Mouse (Mus musculus) limb, embryonic 11.5 days (tissue): ENCODE measurements around the gene Gstp3. TPM values are rescaled to one million over a fixed set of nuclear protein-coding genes. Genes with fewer than 3 reads are reported as not detected.
"Not testable (repeated sequence)": the region's sequence is repeated elsewhere in the genome, so short reads cannot be mapped to it uniquely, and the experiment has no call there.

Source experiments
- ATAC-seq: fragments of 200-750 bp; cut with Nextera tagmentation; 2 replicates; pipeline ENCODE4 v1.8.0; 2017; ENCODE audit warnings: low read depth; ENCODE audit not compliant: insufficient number of reproducible peaks, low FRiP score, low TSS enrichment
- DNase-seq: peaks from one replicate; pipeline ENCODE4 v3.0.0-alpha.2; 2015; ENCODE audit warnings: low spot score
- H3K27ac ChIP-seq: fragments of 300-500 bp; sonication (generic); replicated peaks from 2 replicates; pipeline ENCODE4 v1.5.1; 2014; ENCODE audit warnings: low read depth, mild to moderate bottlenecking, low read length
- H3K27me3 ChIP-seq: fragments of 300-500 bp; sonication (generic); 2 replicates; pipeline ENCODE4 v1.6.1; 2014; ENCODE audit warnings: mild to moderate bottlenecking, low read length, mixed read lengths; ENCODE audit not compliant: control insufficient read depth, insufficient read depth
- H3K36me3 ChIP-seq: fragments of 300-500 bp; sonication (generic); 2 replicates; pipeline ENCODE4 v1.6.1; 2014; ENCODE audit warnings: mild to moderate bottlenecking, low read length, moderate library complexity, mixed read lengths; ENCODE audit not compliant: control insufficient read depth, insufficient read depth
- H3K4me1 ChIP-seq: fragments of 300-500 bp; sonication (generic); 2 replicates; pipeline ENCODE4 v1.6.1; 2014; ENCODE audit warnings: low read length, mixed read lengths; ENCODE audit not compliant: control insufficient read depth, insufficient read depth
- H3K4me2 ChIP-seq: fragments of 300-500 bp; sonication (generic); 2 replicates; pipeline ENCODE4 v1.6.1; 2014; ENCODE audit warnings: low read depth, mild to moderate bottlenecking, moderate library complexity; ENCODE audit not compliant: severe bottlenecking
- H3K4me3 ChIP-seq: fragments of 300-500 bp; sonication (generic); 2 replicates; pipeline ENCODE4 v1.5.1; 2014; ENCODE audit warnings: low read depth, low read length
- H3K9ac ChIP-seq: fragments of 300-500 bp; sonication (generic); 2 replicates; pipeline ENCODE4 v1.6.1; 2014; ENCODE audit warnings: mild to moderate bottlenecking, low read length
- H3K9me3 ChIP-seq: fragments of 300-500 bp; sonication (generic); 2 replicates; pipeline ENCODE4 v1.6.1; 2016; ENCODE audit warnings: low read length; ENCODE audit not compliant: control insufficient read depth
- WGBS: fragments of 180-500 bp; shearing (Covaris S2); extraction: QIAGEN DNeasy Blood & Tissue Kit; methylation state at CpG from one replicate; pipeline ENCODE4 v1.1.7; 2014; 5-methylcytosine and 5-hydroxymethylcytosine counted together
- polyA plus RNA-seq: library from polyadenylated mRNA; unstranded; fragments of >200 nt; fragmentation: Nextera tagmentation; extraction: Ambion mirVana; gene quantifications from 2 replicates; pipeline ENCODE4 v1.2.1, GENCODE M21; 2014

Gene Gstp3
- polyA plus RNA-seq, 1 experiment from 2014 or later, result 0.23 TPM

DNA sequence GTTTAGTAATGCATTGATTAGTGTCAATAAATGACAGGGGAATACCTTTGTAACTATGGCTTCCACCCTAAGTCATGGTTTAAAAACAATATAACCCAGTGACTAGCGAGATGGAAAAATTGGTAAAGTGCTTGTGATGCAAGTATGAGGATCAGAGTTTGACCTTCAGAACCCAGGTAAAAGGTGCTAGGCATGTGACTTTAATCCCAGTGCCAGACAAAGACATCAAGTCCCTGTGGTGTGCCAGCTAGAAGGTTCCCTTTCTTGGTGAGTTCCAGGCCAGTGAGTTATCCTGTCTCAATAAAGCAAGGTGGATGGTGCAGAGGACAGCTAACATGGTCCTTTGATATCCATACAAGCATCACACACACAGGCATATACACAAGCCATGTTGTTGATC lies 16.2 kb upstream of the Gstp3 start:
- Histone ChIP-seq H3K4me3 (no peak overlapping the region), H3K4me2 (no peak overlapping the region), H3K4me1 (no peaks in the 10 kb centered on the region; the same call in 1 of the 2 replicates), H3K9me3 (no peaks in the 10 kb centered on the region), H3K9ac (no peak overlapping the region), H3K27me3 (no peaks in the 10 kb centered on the region), H3K27ac (no peak overlapping the region), H3K36me3 (no peaks in the 10 kb centered on the region)
- DNase-seq, result no peak
- ATAC-seq, result no peak
- 88% methylated on average over 1 of the region's 1 CpGs for WGBS

DNA sequence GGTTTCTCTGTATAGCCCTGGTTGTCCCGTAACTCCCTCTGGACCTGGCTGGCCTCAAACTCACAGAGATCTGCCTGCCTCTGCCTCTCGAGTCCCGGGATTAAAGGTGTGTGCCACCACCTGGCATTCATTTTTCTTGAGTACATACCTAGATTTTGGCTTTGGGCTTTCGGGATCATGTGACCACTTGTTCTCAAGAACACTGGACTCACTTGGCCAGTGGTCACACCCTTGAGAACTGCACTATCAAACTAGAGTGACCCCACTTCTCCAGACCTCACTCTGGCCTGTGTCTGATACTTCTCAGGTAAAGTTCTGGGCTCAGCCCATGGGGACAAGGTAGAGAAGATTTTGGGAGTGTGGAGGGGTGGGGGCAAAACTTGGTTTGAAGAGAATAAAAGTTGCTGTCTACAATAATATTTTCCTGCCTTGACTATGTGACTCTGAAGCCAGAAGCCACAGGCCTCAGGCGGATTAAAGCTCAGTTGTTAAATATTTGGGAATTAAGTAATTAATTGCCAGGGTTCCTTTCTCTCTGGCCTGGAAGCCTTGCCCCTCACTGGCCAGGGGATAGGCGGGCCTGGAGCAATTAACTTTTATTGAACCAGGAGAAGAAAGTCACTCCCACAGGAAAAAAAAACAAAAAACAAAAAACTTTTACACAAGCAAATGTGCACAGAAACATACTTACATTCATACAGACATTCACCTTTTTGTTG lies 13.5 kb upstream of the Gstp3 start:
- ATAC-seq (no peak), DNase-seq (no peak)
- no peaks in the 10 kb centered on the region for H3K36me3 ChIP-seq
- no peak overlapping the region for H3K4me2 ChIP-seq
- H3K4me1 ChIP-seq, result no peaks in the 10 kb centered on the region; the same call in 1 of the 2 replicates
- H3K9me3 ChIP-seq, result no peaks in the 10 kb centered on the region
- no peak overlapping the region for H3K27ac ChIP-seq
- no peak overlapping the region for H3K4me3 ChIP-seq
- no peak overlapping the region for H3K9ac ChIP-seq
- H3K27me3 ChIP-seq, result no peaks in the 10 kb centered on the region
- 64% methylated on average over 6 of the region's 6 CpGs for WGBS

DNA sequence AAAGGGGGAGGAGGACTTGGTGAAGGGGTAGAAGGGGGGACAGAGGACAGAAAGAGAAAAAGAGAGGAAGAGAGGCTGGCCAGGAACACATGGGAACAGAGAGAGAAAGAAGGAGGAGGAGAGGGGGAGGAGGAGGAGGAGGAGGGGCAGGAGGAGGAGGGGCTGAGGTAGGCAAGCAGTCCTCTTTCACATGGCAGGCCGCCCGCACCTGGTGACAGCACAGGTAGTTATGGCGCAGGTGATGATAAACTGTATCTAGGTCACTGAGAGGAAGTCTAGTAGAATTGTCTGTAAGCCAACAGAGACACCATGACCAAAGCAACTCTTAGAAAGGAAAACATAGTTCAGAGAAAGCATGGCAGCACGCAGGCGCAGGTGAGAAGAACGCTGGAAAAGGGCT lies 12.0 kb upstream of the Gstp3 start:
- Histone ChIP-seq H3K27me3 (no peaks in the 10 kb centered on the region), H3K9me3 (no peaks in the 10 kb centered on the region), H3K27ac (no peak overlapping the region), H3K36me3 (no peaks in the 10 kb centered on the region), H3K9ac (no peak overlapping the region), H3K4me1 (no peaks in the 10 kb centered on the region; the same call in 1 of the 2 replicates), H3K4me3 (no peak overlapping the region), H3K4me2 (no peak overlapping the region)
- WGBS, result 92% methylated on average over 6 of the region's 6 CpGs
- ATAC-seq (no peak), DNase-seq (no peak)

DNA sequence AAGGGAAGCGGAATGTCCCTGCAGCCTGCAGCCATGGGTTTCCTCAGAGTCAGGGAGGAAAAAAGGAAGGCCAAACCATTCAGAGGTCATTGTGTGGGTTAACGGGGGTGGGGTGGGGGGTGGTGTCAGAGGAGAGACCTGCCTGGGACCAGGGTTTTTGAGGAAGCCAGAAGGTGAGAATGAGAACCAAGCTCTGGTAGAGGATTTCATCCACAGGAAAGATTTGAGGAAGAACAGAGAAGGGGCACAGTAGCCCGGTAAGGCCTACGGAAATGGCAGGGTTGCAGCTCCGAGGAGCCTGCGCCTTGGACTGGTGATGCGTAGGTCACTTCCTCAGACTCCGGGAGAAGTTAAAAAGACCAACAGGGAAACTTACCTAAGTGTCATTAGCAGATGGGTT lies 11.4 kb upstream of the Gstp3 start:
- no peaks in the 10 kb centered on the region for H3K27me3 ChIP-seq
- no peaks in the 10 kb centered on the region; the same call in 1 of the 2 replicates for H3K4me1 ChIP-seq
- 82% methylated on average over 8 of the region's 8 CpGs for WGBS
- H3K36me3 ChIP-seq, result no peaks in the 10 kb centered on the region
- no peak overlapping the region for H3K4me2 ChIP-seq
- no peaks in the 10 kb centered on the region for H3K9me3 ChIP-seq
- no peak overlapping the region for H3K4me3 ChIP-seq
- H3K27ac ChIP-seq, result no peak overlapping the region
- DNase-seq, result no peak
- H3K9ac ChIP-seq, result no peak overlapping the region
- ATAC-seq, result no peak

DNA sequence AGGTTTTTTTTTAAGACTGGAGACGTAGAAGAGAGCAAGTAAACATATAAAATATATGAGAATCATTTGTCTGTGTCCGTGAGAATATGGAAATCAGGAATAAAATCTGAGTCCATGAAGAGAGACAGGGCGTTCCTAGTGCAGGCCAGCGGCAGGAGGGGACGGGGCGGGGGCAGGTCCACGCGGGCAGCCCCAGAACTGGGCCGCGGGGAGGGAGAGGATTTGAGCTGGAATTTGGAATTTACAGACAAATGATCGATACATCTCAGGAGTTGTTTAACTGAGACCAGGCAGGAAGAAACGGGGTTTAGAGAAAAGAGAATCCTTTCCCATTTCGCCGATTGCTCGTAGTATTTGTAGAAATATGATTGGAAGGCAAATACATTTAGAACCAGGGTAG lies 10.9 kb upstream of the Gstp3 start:
- H3K9me3 ChIP-seq, result no peaks in the 10 kb centered on the region
- no peak overlapping the region for H3K9ac ChIP-seq
- no peak for DNase-seq
- no peaks in the 10 kb centered on the region; the same call in 1 of the 2 replicates for H3K4me1 ChIP-seq
- no peak overlapping the region for H3K4me3 ChIP-seq
- H3K27me3 ChIP-seq, result no peaks in the 10 kb centered on the region
- 80% methylated on average over 15 of the region's 15 CpGs for WGBS
- H3K4me2 ChIP-seq, result no peak overlapping the region
- no peak for ATAC-seq
- H3K27ac ChIP-seq, result no peak overlapping the region
- H3K36me3 ChIP-seq, result no peaks in the 10 kb centered on the region

DNA sequence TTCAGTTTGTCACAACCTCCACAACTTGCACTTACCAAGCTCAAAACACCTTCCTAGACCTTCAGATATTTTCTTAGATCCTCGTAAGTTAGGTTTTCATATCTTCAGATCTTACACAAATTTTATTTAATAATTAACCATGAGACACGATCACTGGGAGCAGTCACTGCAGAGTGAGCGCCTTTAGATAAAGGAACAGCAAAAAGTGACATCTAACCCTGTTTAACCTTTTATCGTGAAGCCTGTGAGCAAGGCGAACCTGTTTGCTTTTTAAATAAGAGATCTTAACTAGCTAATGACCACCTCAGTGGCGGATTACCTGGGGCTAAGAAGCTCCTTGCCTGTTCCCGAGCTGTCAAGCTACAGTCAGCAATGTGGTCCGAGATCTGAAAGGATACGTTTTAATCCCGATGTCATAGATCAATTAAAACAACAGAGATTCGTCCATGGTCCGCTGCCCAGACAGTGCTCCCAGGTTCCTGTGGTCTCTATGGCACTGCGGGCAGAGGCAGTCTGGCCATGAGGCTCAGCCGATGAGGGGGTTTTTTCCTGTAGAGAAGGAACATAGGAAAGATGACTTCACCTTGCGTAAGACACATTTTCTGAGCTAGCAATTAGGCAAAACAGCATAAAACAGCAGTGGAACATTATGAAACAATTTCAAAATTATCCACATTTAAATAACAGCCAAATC lies 9.5 kb upstream of the Gstp3 start:
- Histone ChIP-seq H3K4me1 (no peaks in the 10 kb centered on the region; the same call in 1 of the 2 replicates), H3K9ac (no peak overlapping the region), H3K36me3 (no peaks in the 10 kb centered on the region), H3K27me3 (no peaks in the 10 kb centered on the region), H3K4me3 (no peak overlapping the region), H3K4me2 (no peak overlapping the region), H3K27ac (no peak overlapping the region), H3K9me3 (no peaks in the 10 kb centered on the region)
- no peak for ATAC-seq
- WGBS, result 78% methylated on average over 15 of the region's 15 CpGs
- DNase-seq, result no peak

DNA sequence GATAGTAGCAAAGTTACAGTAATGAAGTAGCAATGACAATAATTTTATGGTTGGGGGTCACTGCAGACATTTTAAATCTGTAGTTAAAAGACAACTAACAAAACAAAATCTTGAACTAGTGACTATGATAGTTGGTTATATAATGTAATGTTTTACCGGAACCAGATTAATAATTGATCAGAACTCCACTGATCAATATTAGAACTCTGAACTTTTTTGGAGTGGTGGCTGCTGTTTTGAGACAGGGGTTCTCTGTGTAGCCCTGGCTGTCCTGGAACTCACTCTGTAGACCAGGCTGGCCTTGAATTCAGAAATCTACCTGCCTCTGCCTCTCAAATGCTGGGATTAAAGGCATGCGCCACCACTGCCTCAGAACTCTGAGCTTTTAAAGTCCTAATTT lies 8.9 kb upstream of the Gstp3 start:
- not testable (repeated sequence) for ATAC-seq, DNase-seq

DNA sequence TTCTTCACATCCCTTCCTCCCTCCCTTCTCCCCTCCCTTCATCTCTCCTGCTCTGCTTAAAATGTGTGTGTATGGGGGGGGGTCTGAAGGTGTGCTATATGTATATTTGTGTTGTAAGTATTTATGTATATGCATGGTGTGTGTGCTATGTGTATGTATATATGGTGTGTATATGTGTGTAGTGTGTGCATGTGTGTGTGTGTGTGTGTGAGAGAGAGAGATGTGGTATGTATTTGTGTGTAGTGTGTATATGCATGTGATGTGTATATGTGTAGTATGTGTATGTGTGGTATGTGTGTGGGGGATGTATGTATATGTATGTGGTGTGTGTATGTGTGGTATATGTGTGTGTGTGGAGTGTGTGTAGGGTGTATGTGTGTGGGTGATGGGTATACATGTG lies 7.5 kb upstream of the Gstp3 start:
- H3K36me3 ChIP-seq, result no peaks in the 10 kb centered on the region
- no peaks in the 10 kb centered on the region for H3K9me3 ChIP-seq
- H3K4me3 ChIP-seq, result no peak overlapping the region
- H3K9ac ChIP-seq, result no peak overlapping the region
- H3K4me1 ChIP-seq, result no peaks in the 10 kb centered on the region; the same call in 1 of the 2 replicates
- no peak overlapping the region for H3K4me2 ChIP-seq
- ATAC-seq (no peak), DNase-seq (no peak)
- no peaks in the 10 kb centered on the region for H3K27me3 ChIP-seq
- no peak overlapping the region for H3K27ac ChIP-seq

More for the DNA sequence above, 8.9 kb upstream of the Gstp3 start:
- H3K4me2 ChIP-seq, H3K27ac ChIP-seq, H3K36me3 ChIP-seq, H3K9ac ChIP-seq, H3K4me1 ChIP-seq, H3K27me3 ChIP-seq, H3K9me3 ChIP-seq, H3K4me3 ChIP-seq: not testable (repeated sequence)
- 89% methylated on average over 2 of the region's 2 CpGs for WGBS
